Mouse (Mus musculus) inflammation-experienced regulatory T-cells (primary cell): ENCODE measurements around the gene Evi2a. TPM values are rescaled to one million over a fixed set of nuclear protein-coding genes. Genes with fewer than 3 reads are reported as not detected.

Experiments used
- polyA plus RNA-seq, 2 experiments: library from polyadenylated mRNA; unstranded; fragments of 100-300 nt; shearing (Covaris generic); gene quantifications; one replicate each; pipeline ENCODE4 v1.2.1; 2017

The Evi2a gene
- 10 to 100 TPM; 27.9 to 35.0 TPM for polyA plus RNA-seq

GRCm38 (mm10) chr11:79530333-79530761 is at the start of gene Evi2a, which contains the start of gene Evi2:
Gene Evi2a, minus strand, starts transcription at chr11:79530609.
Gene Evi2, minus strand, starts transcription at chr11:79530589.

GRCm38 (mm10) chr11:79523560-79524309 is 6.7 kb downstream of the Evi2a start, which contains the start of gene Evi2b:
Gene Evi2b, minus strand, starts transcription at chr11:79523762.

GRCm38 (mm10) chr11:79503845-79504244 is 26.6 kb downstream of the Evi2a start, which contains the start of gene Omg:
Gene Omg, minus strand, starts transcription at chr11:79504084.

Other genes with a start within 250 kb of the Evi2a start
- gene Gm9964, start 233.7 kb downstream of the Evi2a start, polyA plus RNA-seq, result not detected
- 1 to 10 TPM; 1.1 to 2.8 TPM for gene Nf1, start 190.9 kb downstream of the Evi2a start, polyA plus RNA-seq
- gene Omg, start 26.5 kb downstream of the Evi2a start, polyA plus RNA-seq, result under 1 TPM; 0.20 to 0.54 TPM
- gene Evi2b, start 6.8 kb downstream of the Evi2a start, polyA plus RNA-seq, result 10 to 100 TPM; 65.3 to 79.8 TPM
- 1 to 10 TPM; 3.7 to 6.3 TPM for gene Evi2, start within 50 bp of the Evi2a start, polyA plus RNA-seq
- 10 to 100 TPM; 21.0 to 48.5 TPM for gene Rab11fip4, start 60.6 kb upstream of the Evi2a start, polyA plus RNA-seq